Mouse (Mus musculus) erythroblast, embryonic 14.5 days (primary cell): ENCODE data around the gene Pon1. TPM values are rescaled to one million over a fixed set of nuclear protein-coding genes. Genes with fewer than 3 reads are reported as not detected.
"Not testable (repeated sequence)": the region's sequence is repeated elsewhere in the genome, so short reads cannot be mapped to it uniquely, and the experiment has no call there.

Experiments used
- H3K27me3 ChIP-seq: 2 replicates; pipeline ENCODE4 v1.6.1; 2012; ENCODE audit warnings: inconsistent platforms; ENCODE audit not compliant: control insufficient read depth
- H3K36me3 ChIP-seq: 2 replicates; pipeline ENCODE4 v1.6.1; 2012; ENCODE audit warnings: mild to moderate bottlenecking, inconsistent platforms; ENCODE audit not compliant: control insufficient read depth
- H3K4me1 ChIP-seq: 2 replicates; pipeline ENCODE4 v1.6.1; 2012; ENCODE audit warnings: inconsistent platforms; ENCODE audit not compliant: control insufficient read depth
- H3K4me3 ChIP-seq: replicated peaks from 2 replicates; pipeline ENCODE3; 2012; ENCODE audit warnings: moderate library complexity, mild to moderate bottlenecking, inconsistent platforms
- H3K9me3 ChIP-seq: 2 replicates; pipeline ENCODE4 v1.6.1; 2012; ENCODE audit warnings: low read length, inconsistent platforms, mixed read lengths; ENCODE audit not compliant: control insufficient read depth
- GATA1 ChIP-seq: IDR thresholded peaks from 2 replicates; pipeline ENCODE4 v1.6.1; 2012; ENCODE audit warnings: low read length, inconsistent platforms, mixed read lengths
- TAL1 ChIP-seq: IDR thresholded peaks from 3 replicates; pipeline ENCODE4 v1.6.1; 2012; ENCODE audit warnings: low read length, inconsistent platforms, mixed read lengths
- polyA plus RNA-seq: library from polyadenylated mRNA; stranded (reverse); fragments of >175 nt; gene quantifications from 2 replicates; pipeline ENCODE4 v1.2.3, GENCODE M21; 2012

The Pon1 gene
- polyA plus RNA-seq = not detected in 2 replicates

GRCm38 (mm10) chr6:5193693-5194092 is at the start of gene Pon1:
Pon1 (minus strand) TSS chr6:5193946.
- TF ChIP-seq TAL1 = no peak
- TF ChIP-seq GATA1 = no peak
- H3K9me3 ChIP-seq = peaks cover 2% of the 10 kb centered on the region; the same call in 1 of the 2 replicates
- H3K4me3 ChIP-seq = no peak within 1 kb of the TSS
- peaks cover 25% of the 10 kb centered on the region for H3K27me3 ChIP-seq
- H3K36me3 ChIP-seq = no peaks in the 10 kb centered on the region
- H3K4me1 ChIP-seq = peaks cover 2% of the 10 kb centered on the region; the same call in 1 of the 2 replicates

GRCm38 (mm10) chr6:5238799-5239198 is 45.1 kb upstream of the Pon1 start:
- Histone ChIP-seq H3K27me3 (no peaks in the 10 kb centered on the region), H3K36me3 (peaks cover 17% of the 10 kb centered on the region), H3K4me3 (no peak overlapping the region), H3K4me1 (peaks cover 12% of the 10 kb centered on the region), H3K9me3 (no peaks in the 10 kb centered on the region)
- TF ChIP-seq GATA1 (no peak), TAL1 (no peak)

- peaks cover 12% of the 10 kb centered on the region for H3K4me1 ChIP-seq
- H3K27me3 ChIP-seq = no peaks in the 10 kb centered on the region
- no peaks in the 10 kb centered on the region for H3K9me3 ChIP-seq
- TF ChIP-seq TAL1 = no peak
- no peak for TF ChIP-seq GATA1
- H3K4me3 ChIP-seq = no peak overlapping the region
- H3K36me3 ChIP-seq = peaks cover 14% of the 10 kb centered on the region
These were observed 43.8 kb upstream of the Pon1 start for GRCm38 (mm10) chr6:5237510-5237909.

- H3K36me3 ChIP-seq = peaks cover 12% of the 10 kb centered on the region
- TF ChIP-seq GATA1 (no peak), TAL1 (no peak)
- H3K27me3 ChIP-seq = no peaks in the 10 kb centered on the region
- peaks cover 12% of the 10 kb centered on the region for H3K4me1 ChIP-seq
- no peak overlapping the region for H3K4me3 ChIP-seq
- no peaks in the 10 kb centered on the region for H3K9me3 ChIP-seq
These were observed 43.2 kb upstream of the Pon1 start for GRCm38 (mm10) chr6:5236843-5237371.

GRCm38 (mm10) chr6:5234563-5234962 is 40.8 kb upstream of the Pon1 start:
- Histone ChIP-seq H3K4me1 (peaks cover 12% of the 10 kb centered on the region), H3K4me3 (no peak overlapping the region), H3K27me3 (no peaks in the 10 kb centered on the region), H3K36me3 (peaks cover 14% of the 10 kb centered on the region), H3K9me3 (no peaks in the 10 kb centered on the region)
- TF ChIP-seq GATA1 (no peak), TAL1 (no peak)

GRCm38 (mm10) chr6:5233812-5234211 is 40.1 kb upstream of the Pon1 start:
- Histone ChIP-seq H3K4me3 (no peak overlapping the region), H3K36me3 (peaks cover 8% of the 10 kb centered on the region)
- no peak for TF ChIP-seq TAL1
- TF ChIP-seq GATA1 = no peak

GRCm38 (mm10) chr6:5232022-5232421 is 38.3 kb upstream of the Pon1 start:
- Histone ChIP-seq H3K36me3 (peaks cover 10% of the 10 kb centered on the region), H3K4me1 (peaks cover 6% of the 10 kb centered on the region), H3K4me3 (no peak overlapping the region), H3K9me3 (no peaks in the 10 kb centered on the region), H3K27me3 (no peaks in the 10 kb centered on the region)
- no peak for TF ChIP-seq GATA1
- no peak for TF ChIP-seq TAL1

More at GRCm38 (mm10) chr6:5233812-5234211, 40.1 kb upstream of the Pon1 start:
- peaks cover 12% of the 10 kb centered on the region for H3K4me1 ChIP-seq
- H3K27me3 ChIP-seq = no peaks in the 10 kb centered on the region
- H3K9me3 ChIP-seq = no peaks in the 10 kb centered on the region

- no peak for TF ChIP-seq TAL1
- no peak for TF ChIP-seq GATA1
- no peak overlapping the region for H3K4me3 ChIP-seq
- no peaks in the 10 kb centered on the region for H3K4me1 ChIP-seq
- no peaks in the 10 kb centered on the region for H3K9me3 ChIP-seq
- peaks cover 10% of the 10 kb centered on the region for H3K36me3 ChIP-seq
- H3K27me3 ChIP-seq = no peaks in the 10 kb centered on the region
These were observed 36.5 kb upstream of the Pon1 start for GRCm38 (mm10) chr6:5230261-5230660.

GRCm38 (mm10) chr6:5223551-5223950 is 29.8 kb upstream of the Pon1 start:
- not testable (repeated sequence) for H3K4me3 ChIP-seq, H3K27me3 ChIP-seq, H3K4me1 ChIP-seq, H3K9me3 ChIP-seq, H3K36me3 ChIP-seq

GRCm38 (mm10) chr6:5222080-5222479 is 28.3 kb upstream of the Pon1 start:
- H3K4me3 ChIP-seq = no peak overlapping the region
- no peaks in the 10 kb centered on the region for H3K9me3 ChIP-seq
- peaks cover 3% of the 10 kb centered on the region for H3K36me3 ChIP-seq
- no peaks in the 10 kb centered on the region for H3K27me3 ChIP-seq
- TF ChIP-seq TAL1 (no peak), GATA1 (no peak)
- peaks cover 15% of the 10 kb centered on the region for H3K4me1 ChIP-seq
